Mouse (Mus musculus) v-Abl transformed pro-B cells (cell line): ENCODE data around the gene Slc2a8.
"Not testable (repeated sequence)": the region's sequence is repeated elsewhere in the genome, so short reads cannot be mapped to it uniquely, and the experiment has no call there.

Experiments used
- in situ Hi-C, 2 experiments: fragments of 400-800 bp; cut with MboI; formaldehyde crosslinking; loops; one replicate each; pipeline ENCODE4 v1.15.1; 2025; ENCODE audit not compliant: unreplicated experiment in 2 of 2

The Slc2a8 gene

DNA sequence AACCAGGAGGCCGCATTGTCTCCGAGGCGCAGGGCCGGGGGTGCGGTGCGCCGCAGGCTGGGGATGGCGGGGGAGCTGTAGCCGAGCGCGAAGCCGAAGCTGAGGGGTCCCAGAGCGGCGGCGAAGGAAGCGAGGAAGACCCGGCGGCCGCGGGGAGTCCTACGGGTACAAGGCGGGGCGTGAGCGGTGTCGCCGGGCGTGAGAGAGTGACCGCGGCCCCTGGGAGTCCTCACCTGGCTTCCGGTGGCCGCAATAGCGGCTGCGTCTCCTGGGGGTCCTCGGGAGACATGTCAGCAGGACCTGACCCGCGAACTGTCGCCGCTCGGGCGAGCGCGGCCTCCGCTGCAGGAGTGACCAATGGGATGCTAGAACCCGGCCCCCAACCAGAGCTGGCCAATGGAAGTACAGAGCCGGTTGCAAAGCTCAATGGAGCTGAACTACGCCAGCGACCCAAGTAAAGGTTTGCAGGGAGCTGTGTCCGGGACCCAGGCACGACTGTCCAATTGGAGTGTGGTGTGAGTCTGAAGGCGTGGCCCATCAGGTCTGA lies at the start of gene Slc2a8:
Gene Slc2a8 (minus strand): TSS at position 359 of the 547 bp plus-strand sequence.
- in situ Hi-C loops: no loop called here

DNA sequence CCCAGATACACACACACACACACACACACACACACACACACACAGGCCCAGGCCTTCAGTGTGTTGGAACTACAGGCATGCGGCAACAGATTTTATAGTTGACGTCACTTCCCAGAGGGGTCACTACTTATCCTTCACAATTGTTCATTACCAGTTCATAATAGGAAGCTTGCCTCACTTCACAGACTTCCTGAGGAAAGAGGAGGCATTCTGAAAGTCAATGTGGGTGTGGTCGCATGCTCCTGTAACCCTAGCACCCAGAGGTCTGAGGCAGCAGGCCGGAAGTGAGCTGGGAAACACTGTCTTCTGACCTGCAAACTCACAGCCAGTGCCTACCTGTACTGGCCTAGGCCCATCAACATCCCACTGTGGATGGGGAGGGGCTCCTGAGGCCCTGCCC lies 43.2 kb upstream of the Slc2a8 start:
- in situ Hi-C loops: no loop called here

- in situ Hi-C loops: no loop called here
Measured at GRCm38 (mm10) chr2:33024564-33024963, 42.7 kb upstream of the Slc2a8 start.

DNA sequence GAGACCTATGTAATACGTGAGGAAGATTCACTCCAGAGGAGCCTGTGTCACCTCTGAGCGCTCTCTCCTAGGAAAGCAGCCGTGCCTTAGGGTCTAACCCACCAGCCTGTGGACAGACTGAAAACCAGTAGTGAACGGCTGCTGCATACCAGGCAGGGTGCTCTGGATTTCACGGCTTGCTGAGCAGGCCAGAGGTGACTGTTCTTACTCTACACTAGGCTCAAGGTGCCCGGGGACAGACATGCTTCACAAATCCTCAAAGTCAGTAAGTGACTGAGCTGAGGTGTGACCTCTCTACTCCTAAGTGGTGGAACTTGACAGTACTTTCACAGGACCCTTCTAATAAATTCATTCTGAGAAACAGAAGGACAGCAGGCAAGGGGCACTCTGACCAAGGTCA lies 41.0 kb upstream of the Slc2a8 start:
- in situ Hi-C loops: no loop called here

GRCm38 (mm10) chr2:33018026-33018425 lies 36.1 kb upstream of the Slc2a8 start:
- in situ Hi-C loops: loop anchor here in 1 of 2 experiments (5.0 kb wide), 1 partner anchor 81 kb away; no protein-coding TSS in a partner anchor

DNA sequence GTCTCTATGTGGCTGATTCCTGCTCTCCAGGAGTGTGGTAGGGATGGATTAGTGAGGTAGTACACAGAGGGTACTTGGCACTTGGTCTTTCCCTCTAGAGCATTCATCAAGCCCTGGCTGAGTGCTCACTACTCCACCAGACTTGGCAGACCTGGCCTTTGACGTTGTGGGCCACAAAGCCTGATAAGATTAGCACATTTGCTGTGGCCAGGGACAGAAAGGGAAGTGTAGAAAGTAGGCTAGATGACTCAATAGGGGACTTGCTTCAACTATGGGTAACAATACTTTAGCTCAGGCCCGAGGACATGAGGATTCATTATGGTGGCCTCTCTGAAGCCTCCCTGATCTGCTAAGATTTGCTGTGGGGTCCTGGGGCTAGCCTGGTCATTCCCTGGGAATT lies 35.3 kb upstream of the Slc2a8 start:
- in situ Hi-C loops: loop anchor here in 1 of 2 experiments (5.0 kb wide), 1 partner anchor 80 kb away; no protein-coding TSS in a partner anchor

DNA sequence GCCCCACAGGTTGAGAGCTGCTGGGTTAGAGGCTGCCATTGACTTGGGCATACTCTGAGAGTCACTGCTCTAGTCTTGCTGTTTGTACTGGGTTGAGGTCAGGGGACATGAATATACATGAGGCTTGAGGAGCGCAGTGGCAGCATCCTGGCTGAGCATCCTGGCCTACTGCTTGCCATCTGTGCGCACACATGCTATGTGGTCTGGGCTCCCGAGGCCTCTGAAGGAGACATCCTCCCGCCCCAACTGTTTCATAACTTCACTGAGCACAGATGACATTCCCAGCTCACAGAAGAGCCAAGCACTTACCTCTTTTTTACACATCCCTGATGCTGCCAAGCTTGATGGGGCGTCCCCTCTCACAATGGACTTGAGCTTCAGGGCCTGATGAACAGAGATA lies 33.0 kb upstream of the Slc2a8 start:
- in situ Hi-C loops: loop anchor here in 1 of 2 experiments (5.0 kb wide), 1 partner anchor 78 kb away; no protein-coding TSS in a partner anchor

DNA sequence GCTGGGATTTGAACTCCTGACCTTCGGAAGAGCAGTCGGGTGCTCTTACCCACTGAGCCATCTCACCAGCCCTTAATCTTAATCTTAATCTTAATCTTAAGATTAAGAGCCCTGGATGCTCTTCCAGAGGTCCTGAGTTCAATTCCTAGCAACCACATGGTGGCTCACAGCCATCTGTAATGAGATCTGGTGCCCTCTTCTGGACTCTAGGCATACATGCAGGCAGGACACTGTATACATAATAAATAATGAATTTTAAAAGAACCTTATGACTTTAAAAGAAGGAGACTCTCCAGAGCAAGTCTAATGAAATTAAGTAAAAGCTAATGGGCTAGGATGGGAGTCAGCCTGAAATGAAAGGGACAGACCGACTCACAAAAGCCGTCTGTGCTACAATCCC lies 27.2 kb upstream of the Slc2a8 start:
- in situ Hi-C loops: not testable (repeated sequence)

DNA sequence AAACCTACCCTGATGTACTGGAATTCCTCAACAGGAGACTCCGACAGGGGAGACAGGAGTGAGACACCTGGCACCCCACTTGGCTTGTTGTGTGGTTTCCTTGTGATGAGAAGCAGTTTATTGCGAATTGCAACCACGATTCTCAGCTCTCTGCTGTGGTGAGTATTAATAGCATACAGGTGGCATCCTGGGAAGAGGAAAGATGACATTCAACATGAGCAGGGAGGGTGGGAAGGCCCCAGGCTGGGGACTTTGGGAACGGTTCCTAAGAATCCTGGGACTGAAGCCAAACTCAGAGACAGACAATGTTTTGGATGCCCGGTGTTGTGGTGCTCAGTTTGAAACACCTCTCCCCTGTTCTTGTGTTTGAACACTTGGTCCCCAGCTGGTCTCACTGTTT lies 23.2 kb upstream of the Slc2a8 start:
- in situ Hi-C loops: no loop called here

DNA sequence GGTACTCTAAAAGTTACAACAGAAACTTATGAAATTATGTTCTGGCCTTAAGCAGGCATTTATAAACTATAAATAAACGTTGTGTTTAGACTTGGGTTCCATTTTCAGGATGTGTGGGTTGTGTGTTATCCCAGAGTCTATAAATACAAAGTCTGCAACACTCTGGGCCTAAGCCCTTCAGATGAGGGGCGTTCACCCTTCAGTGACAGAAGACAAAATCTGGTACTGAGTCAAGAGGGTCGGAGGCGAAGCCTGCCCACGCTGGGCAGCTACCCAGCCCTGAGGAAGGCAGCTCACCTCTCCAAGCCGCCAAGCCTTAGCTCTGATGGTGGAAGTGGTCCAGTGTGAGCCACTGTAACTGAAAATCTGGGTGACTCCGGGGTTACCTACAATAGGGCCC lies 20.3 kb upstream of the Slc2a8 start:
- in situ Hi-C loops: no loop called here

GRCm38 (mm10) chr2:32999752-33000151 lies 17.9 kb upstream of the Slc2a8 start:
- in situ Hi-C loops: loop anchor here in 1 of 2 experiments (10.0 kb wide), 1 partner anchor 355 kb away; no protein-coding TSS in a partner anchor

DNA sequence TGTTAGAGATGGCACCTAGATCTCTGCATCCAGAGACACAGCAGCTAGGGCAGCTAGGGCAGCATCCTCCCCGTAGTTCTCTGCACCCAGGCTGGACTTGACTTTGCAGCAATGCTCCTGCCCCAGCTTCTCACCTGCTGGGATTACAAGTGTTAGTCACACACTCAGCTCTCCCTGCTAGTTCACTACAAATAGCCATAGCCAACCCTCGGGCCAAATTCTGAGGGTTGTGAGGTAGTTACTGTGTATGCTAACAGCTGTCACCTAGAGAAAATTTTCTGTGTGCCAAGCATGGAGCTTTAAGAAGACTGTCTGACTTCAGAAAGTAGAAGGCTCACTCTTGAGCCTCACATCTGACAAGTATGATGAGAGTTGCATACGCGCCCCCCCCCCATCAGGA lies 15.9 kb upstream of the Slc2a8 start:
- in situ Hi-C loops: loop anchor here in 1 of 2 experiments (10.0 kb wide), 1 partner anchor 357 kb away; no protein-coding TSS in a partner anchor

DNA sequence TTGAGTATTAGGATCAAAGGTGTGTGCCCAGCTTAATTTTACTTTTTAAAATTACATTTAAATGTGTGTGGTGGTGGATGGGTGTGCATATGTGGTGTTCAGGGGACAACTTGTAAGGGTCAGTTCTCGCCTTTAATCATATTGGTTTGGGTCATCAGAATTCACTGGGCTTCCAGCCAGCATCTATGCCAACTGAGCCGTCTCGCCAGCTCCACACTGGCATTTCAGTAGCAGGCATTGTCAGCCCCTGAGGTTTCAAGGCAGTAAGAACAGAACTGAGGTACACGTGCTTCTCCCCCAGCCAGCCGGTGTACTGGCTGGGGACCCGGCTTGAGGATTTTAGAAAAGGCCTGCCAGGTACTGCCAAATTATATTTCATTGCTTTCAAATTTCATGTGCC lies 15.2 kb upstream of the Slc2a8 start:
- in situ Hi-C loops: loop anchor here in 1 of 2 experiments (10.0 kb wide), 1 partner anchor 358 kb away; no protein-coding TSS in a partner anchor

DNA sequence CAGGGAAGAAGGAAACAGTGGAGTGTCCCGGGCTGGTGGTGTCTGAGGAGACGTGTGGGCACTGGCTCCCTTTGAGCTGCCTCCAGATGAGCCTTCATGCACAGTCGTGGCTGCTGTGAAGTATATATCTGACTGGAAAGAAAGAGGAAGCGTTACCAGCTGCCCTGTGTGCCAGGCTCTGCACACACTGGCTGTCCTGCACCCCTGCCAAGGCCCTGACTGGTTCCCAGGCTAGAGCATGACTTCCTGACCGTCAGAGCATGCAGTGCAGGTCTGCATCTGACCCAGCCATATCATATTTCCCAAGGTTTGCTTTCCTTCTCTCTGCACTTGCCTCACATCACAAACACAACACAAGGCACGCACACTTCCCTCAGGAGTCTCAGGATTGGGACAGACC lies 10.2 kb upstream of the Slc2a8 start:
- in situ Hi-C loops: loop anchor here (5.0 to 10.0 kb wide), 2 partner anchors 35 to 363 kb away; no protein-coding TSS in a partner anchor

GRCm38 (mm10) chr2:32990167-32990832 lies 8.4 kb upstream of the Slc2a8 start:
- in situ Hi-C loops: loop anchor here (5.0 to 10.0 kb wide), 2 partner anchors 33 to 365 kb away; no protein-coding TSS in a partner anchor

GRCm38 (mm10) chr2:32989376-32989775 lies 7.5 kb upstream of the Slc2a8 start:
- in situ Hi-C loops: loop anchor here in 1 of 2 experiments (5.0 kb wide), 1 partner anchor 143 kb away; the partner anchor contains the start of gene Garnl3

DNA sequence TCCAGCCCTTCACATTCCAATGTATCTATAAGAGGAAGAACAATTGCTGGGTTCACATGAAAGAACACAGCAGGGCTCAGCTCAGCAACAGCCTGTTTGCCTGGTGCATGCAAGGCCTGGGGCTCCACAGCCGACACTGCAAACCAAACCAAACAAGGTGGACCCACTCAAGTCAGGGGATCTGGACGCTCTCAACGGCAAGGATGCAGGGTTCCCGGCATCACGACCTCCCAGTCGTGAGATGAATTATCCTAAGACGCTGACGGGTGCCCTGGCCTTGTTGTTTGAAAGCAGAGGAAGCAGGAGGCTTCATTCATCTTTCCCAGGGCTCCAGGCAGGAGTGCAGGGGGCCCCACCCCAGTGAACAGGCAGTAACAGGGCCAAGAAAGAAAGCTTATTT lies 4.0 kb upstream of the Slc2a8 start:
- in situ Hi-C loops: loop anchor here in 1 of 2 experiments (5.0 kb wide), 1 partner anchor 146 kb away; the partner anchor contains the start of gene Garnl3

- in situ Hi-C loops: no loop called here
Measured at GRCm38 (mm10) chr2:32983617-32984016, 1.7 kb upstream of the Slc2a8 start.

DNA sequence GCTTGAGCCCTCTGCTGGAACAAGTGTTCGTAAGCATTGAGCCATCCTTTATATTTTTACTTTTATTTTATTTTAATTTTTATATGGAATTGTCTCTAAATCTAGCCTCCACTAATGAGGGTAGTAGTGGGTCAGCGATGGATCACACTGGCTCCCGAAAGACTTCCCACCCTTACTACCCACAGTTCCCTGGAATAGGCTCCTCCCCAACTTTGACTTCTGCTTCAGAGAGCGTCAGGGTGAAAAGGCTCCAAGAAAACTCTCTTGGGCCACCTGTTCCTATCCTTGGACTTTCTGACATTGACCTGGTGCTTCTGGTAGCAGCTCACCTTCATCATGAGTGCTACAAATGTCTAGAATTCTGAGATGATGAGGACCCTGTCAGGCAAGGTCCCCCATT lies 817 bp upstream of the Slc2a8 start:
- in situ Hi-C loops: no loop called here

DNA sequence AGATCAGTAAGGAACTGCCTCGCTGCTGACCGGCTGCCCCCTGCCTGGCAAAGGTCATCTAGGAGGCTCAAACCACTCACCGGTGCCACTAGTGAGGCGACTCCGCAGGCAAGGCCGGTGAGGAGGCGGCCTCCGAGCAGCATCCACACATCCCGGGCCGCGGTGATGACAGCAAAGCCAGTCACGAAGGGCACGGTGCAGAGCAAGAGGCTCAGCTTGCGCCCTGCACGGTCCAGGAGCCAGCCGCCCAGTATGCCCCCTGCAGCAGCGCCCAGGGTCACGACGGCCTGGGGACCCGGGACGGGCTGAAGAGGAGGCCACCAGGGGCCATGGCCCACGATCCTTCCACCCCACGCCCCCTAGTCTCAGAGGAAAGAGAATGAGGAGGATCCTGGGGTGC lies 602 bp downstream of the Slc2a8 start:
- in situ Hi-C loops: no loop called here

DNA sequence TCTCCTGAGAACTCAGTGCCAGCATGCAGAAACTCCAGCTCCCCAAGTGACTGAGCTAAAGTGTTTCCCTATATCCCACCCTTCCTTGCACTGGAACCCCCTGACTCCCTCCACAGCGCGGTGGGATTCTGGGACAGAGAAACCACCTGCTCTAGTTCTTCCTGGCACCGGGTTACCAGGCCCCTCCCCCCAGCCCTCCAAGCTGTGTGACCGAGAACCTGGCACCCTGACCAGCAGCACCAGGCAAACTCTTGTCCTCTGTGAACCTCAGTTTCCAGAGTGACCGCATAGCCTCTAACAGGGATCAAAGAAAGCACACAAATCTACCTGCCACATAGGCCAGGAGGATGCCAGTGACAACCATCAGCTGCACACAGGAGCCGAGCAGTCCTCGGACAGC lies 2.2 kb downstream of the Slc2a8 start:
- in situ Hi-C loops: no loop called here

DNA sequence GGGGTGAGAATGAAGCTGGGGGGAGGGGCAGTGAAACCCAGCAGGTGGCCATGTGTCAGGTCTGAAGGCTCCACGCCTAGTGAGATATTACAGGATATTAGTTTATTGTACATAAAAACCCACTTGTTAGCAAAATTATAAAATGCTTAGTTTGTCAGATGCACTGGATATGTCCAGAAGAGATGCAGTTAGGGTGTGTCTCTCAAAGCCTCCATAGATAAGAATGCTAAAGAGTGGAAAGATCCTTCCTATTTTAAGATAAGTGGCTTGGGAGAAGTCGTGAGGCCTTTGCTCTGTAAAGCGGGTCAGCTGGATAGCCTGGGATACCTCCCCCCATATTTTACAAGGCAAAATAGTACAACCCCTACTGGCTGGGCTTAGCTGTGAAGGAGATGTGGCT lies 3.2 kb downstream of the Slc2a8 start:
- in situ Hi-C loops: no loop called here
